Mouse (Mus musculus): ENCODE data around the gene Pus7l.

DNA sequence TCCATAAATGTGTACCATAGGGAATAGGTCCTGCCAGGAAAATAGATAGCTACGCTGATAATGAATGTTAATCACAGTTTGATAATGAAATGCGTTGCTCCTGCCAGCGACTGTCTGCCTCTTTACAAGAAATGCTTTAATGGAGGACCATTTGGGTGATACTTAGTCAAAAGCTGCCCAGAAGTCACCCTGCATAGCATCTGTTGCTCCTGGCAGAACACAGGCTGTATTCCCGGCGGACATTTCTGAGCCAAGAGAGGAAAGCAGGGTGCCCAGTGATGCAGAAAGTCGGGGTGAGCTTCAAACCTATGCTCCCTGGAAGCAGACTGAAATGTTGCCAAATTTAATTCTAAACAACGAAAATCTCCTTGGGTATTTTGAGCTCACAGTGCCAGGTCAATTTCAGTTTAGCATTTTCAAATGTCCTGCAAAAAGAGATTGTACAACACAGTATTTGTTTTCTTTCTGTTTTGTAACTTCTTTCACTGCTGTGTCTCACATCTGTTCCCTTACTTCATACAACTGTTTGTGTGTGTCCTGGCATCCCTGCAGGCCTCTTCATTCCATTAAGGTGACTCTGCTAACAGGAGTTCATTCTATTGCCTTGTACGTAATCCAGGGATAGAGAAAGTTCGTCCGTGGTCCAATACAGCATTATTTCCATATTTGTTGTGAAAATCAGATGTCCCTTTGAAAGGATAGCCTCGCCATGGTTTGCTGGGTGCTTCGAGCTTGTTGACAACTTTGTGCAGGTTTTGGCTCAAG, 39.7 kb downstream of the Pus7l start:
- TF ChIP-seq CTCF (IDR thresholded peaks at IDR 0.05; ENCODE audit: borderline replicate concordance, extremely low read depth, insufficient read depth, insufficient read length): no peak
- TF ChIP-seq POLR2A (IDR thresholded peaks at IDR 0.05; ENCODE audit: borderline replicate concordance, extremely low read depth, insufficient read depth, insufficient read length, poor library complexity, severe bottlenecking): no peak
